Mouse (Mus musculus) frontal cortex, adult (tissue): Measurements from ENCODE around the gene Ak2.
A peak's percentile ranks its signal among the peaks of the same experiment; 100 is the strongest.

ENCODE experiments used
- ATAC-seq: cut with Nextera tagmentation; 2 replicates; pipeline ENCODE4 v1.9.2; 2017; ENCODE audit warnings: mild to moderate bottlenecking, moderate library complexity, mixed read lengths; ENCODE audit not compliant: low TSS enrichment

Gene Ak2

DNA sequence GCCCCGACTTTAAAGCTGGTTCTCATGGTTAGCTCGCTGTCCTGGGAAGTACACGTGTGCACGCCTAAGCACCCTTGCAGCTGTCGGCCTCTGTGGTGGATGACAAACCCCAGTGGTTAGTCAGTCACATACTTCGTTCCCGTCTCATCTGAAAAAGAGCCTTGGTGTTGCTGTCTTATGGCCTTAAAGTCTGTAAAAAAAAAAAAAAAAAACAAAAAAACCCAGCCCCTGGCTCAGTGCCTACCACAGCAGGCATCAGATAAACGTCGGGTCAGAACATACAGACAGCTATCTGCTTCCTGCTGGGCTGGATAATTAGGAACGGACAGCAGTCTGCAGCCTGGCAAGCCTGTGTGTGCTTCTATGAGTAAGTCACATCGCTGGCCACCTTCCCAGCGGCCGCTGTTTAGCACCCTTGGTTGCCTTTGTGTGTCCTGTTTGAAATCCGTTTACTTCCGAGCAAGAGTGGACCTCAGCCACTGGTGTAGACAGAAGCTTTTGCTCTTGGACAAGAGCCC lies 19.9 kb downstream of the Ak2 start:
- ATAC-seq: no peak

DNA sequence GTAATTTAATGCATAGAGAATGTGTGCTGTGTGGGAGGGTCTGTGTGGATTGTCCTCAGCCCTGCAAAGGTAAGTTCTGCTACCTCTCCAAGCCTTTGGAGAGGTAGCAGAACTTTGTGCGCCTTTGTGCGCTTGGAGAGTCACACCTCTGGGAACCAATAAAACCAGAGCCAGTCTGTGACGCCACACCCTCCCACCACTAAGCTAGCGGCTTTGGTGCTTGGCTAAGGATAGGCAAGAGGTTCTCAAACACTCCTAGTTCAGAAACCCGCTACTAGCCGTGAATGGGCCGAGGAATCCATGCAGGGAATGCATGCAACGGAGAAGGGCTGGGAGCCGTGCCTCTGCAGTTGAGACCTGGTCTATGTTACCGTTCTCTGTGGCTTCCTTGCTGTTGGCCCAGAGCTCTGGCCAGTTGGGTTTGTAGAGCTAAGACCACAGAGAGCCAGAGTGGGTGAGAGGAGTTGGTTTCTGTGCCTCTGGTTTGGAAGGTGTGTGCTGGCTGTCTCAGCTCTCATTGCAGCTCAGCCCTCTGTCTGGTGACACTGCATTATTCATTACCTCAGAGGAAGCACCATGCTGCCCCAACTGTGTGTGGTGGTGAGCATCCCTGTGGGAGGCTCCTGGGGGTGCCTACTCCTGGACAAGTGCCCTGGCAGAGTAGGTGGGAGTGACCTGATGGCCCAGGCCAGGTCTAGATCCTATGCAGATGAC lies 21.6 kb downstream of the Ak2 start:
- ATAC-seq: peak; percentile 75

GRCm38 (mm10) chr4:129016329-129016728 lies 24.6 kb downstream of the Ak2 start:
- ATAC-seq: no peak

GRCm38 (mm10) chr4:129017150-129017549 lies 25.4 kb downstream of the Ak2 start:
- ATAC-seq: no peak

DNA sequence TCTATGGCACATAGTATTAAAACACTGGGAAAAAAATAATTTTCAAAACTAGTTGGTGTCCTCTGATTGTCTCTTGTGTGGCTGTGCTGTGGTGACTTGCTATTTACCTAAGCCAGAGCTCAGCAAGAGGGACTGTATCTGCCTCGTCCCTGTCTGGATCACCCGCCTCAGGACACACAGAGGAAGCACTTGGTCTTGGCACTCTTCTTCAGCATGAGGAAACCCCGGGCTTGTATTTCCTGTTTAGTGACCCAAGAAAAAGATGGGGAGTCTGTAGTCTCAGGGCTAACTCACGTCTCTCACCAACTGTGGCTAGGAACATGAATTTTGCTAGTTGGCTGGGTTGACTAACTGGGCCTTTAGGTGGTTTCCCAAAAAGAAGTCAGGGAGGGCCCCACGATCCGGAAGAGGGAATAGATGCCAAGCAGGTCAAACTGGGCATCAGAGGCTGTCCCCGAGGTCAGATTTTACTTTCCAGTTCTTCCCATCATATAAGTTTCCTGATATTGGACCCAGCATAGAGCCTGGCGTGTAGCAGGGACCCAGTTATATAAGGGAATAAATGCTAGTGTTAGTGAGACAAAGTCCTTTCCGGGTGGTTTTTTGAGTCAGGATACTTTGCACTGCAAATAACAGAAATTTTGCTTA lies 27.2 kb downstream of the Ak2 start:
- no peak for ATAC-seq

DNA sequence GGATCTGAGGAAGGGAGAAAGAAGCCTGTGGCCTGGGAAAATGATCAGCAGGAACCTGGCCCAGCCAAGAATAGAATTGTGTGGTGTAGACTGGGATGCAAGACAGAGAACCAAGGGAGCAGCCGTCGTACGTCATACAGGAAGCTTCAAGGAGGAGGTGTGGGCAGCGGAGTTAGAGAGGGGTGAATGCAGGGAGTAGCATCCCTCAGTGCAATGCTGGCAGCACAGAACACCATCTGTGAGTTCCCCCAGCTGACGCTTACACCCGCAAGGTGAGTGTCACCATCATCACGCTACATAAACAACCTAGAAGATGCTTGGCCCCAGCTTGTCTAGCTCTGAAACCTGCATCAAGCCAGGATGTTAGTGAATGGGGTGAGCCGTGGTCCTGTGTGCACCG lies 28.0 kb downstream of the Ak2 start:
- ATAC-seq: peak; percentile 85

DNA sequence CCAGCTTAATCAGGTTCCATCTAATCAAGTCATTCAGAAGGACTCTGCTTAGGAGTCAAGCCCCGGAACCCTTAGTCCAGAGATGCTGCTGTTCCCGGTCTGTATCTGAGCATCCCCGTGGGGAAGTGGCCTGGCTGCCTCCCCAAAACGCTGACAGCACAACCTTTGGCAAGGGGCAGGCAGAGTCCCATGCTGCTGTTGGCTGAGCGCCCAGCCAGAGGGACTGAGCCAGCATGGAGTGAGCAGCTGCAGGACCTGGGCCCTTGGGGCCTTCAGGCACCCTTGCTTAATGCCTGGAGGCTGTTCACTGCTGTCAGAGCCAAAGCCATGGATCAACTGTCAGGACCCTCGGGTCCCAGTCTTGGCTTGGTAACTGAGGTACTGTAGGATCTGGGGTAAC lies 28.7 kb downstream of the Ak2 start:
- ATAC-seq: peak; percentile 47; the same call in 1 of the 2 replicates

GRCm38 (mm10) chr4:129021426-129021825 lies 29.7 kb downstream of the Ak2 start:
- ATAC-seq: no peak

DNA sequence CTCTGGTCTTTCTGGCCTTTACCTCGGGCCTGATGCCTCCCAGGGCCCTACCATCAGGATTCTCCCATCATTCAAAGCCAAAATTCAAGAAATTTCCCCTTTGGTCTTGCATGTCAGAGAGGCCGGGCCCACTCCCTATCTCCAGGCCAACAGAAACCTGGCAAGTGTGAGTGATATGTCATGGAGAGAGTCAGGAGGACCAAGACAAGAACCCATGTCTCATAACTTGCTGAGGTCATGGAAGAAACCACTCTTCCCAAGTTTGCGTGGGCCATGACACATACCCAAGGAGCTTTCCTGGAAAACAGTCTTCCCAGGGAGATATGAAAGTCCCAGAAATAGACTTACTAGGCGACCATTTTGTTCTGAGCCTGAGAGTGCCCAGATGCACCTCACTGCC lies 30.1 kb downstream of the Ak2 start:
- no peak for ATAC-seq

DNA sequence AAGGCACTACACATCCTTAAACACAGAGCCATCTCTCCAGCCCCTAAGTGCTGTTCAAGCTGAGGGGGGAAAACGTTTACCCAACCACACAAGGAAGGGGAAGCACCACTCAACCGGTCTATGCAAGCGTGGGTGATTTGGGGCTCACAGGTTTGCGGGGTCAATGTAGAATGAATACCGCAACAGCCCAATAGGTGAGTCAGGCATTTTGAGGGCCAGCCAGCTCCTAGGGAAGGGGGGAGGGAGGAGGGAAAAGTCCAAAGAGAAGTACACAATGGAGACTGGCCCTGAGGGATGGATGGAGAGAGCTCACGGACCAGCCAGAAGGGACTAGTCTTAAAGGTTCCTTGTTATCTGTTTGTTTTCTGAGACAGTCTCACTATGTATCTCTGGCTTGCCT lies 32.1 kb downstream of the Ak2 start:
- ATAC-seq: no peak

DNA sequence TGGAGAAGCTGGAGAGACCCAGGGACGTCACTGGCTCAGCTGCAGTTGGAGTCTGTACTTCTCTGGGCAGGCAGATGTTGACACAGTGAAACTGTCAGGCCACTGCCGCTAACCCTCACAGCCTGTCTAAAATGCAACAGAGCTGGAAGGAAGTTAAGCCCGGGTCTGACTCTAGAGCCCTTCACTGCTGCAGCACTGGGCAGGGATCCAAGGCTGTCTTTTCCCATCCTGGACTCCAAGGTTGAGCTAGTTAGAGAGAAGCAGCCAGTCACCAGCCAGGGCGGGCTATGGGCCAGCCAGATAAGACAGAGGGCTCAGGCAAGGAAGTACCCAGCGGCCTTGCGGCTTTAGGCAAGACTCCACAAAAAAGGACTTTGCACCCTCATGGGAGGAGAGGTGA lies 33.0 kb downstream of the Ak2 start:
- ATAC-seq: no peak

DNA sequence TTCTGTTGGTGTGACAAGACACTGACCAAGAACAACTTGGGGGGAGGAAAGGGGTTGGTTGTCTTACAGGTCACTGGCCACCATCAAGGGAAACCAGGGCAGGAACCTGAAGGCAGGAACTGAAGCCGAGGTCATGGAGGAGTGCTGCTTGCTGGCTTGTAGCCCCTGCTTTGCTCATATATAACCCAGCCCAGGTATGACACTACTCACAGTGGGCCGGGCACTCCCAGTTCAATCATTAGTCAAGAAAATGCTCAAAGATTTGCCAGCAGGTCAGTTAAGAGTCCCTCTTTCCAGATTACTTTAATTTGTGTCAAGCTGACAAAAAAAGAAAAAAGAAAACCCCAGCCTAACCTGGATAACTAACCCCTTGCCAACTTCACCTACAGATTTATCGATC lies 33.9 kb downstream of the Ak2 start:
- no peak for ATAC-seq

DNA sequence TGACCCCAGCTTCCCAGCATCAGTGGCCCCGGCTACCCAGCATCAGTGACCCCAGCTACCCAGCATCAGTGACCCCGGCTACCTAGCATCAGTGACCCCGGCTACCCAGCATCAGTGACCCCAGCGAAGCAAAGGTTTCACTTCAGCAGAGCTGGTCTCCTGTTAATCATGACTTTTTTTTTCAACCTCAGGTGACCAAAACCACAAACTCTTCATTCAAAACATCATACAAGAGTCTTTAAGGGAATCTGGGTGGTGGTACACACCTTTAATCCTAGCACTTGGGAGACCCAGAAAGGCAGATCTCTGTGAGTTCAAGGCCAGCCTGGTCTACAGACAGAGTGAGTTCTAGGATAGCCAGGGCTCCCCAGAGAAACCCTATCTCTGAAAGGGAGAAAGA lies 39.0 kb downstream of the Ak2 start:
- no peak for ATAC-seq

DNA sequence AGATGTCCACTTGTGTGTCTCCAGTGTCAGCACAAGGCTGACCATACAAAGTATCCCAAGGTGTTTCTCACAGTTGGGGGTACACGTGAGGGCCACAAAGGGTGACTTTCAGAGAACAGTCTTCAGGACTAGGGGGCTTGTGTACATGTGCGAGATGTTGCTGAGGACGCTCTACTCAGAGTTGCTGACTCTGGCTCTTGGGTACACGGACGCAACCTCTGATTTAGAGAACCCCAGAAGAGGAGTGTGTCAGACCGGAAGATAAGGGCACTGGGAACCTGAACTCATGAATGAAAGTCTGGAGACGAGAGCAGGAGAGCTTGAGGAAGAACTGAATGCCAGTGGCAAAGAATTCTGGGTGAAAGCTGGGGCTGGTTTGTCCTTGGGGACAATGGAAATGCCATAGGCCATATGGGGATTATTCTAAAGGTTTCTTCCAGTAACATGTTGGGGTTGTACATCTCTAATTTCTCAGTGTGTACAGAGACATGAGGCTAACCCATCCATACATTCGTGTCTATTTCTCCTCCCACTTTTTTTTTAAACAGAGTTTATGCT lies 39.7 kb downstream of the Ak2 start:
- no peak for ATAC-seq

GRCm38 (mm10) chr4:129032133-129032962 lies 40.6 kb downstream of the Ak2 start:
- no peak for ATAC-seq

GRCm38 (mm10) chr4:129032963-129033951 lies 41.5 kb downstream of the Ak2 start:
- ATAC-seq: peak; percentile 83

- no peak for ATAC-seq
Observed at GRCm38 (mm10) chr4:129034224-129034623, 42.5 kb downstream of the Ak2 start.

DNA sequence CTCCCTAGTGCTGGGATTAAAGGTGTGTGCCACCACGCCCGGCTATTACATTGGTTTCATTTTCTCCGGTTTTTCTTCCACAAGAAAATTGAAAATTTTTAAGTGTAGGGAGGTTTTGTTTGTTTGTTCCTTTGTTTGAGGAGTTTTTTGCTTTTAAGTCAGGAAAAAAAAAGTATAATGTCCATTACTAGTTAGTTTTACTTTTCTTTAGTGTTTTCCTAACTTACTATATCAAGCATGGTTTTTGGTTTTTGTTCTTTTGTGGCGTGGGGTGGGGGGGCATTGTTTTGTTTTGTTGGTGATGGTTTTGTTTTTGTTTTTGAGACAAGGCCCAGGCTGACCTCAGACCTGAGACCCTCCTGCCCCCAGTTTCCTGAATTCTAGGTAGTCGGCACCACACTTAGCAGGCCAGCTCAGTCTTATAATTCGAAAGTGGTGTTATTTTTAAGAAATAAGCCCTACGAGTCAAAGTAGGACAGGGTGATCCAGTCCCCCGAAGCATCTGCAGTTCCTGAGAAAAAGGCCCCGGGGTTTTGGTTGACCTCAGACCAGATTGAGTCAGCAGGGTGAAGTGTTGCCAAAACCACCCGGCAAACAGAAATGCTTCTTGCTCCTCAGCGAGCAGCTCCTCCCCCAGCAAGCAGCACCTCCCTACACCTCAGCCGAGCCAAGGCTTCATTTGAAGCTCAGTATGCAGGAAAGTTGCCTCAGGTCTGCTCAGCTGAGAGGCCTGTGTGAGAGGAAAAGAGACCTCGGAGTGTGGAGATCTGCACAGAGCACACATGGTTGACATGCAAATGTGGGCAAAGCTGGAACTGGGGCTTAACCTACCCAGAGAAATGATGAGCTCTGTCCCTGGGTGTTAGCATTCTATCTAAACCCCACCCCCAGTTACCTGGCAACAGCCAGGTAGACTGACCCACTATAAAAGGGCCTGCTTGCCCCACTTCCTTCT lies 43.2 kb downstream of the Ak2 start:
- no peak for ATAC-seq

GRCm38 (mm10) chr4:129035851-129036445 lies 44.2 kb downstream of the Ak2 start:
- ATAC-seq: no peak
